Mouse (Mus musculus): Measurements from ENCODE around the gene Arhgef39. TPM values are rescaled to one million over a fixed set of nuclear protein-coding genes. Genes with fewer than 3 reads are reported as not detected.

Gene Arhgef39
- 5.8 TPM for polyA plus RNA-seq (2017; shearing (Covaris generic))

DNA sequence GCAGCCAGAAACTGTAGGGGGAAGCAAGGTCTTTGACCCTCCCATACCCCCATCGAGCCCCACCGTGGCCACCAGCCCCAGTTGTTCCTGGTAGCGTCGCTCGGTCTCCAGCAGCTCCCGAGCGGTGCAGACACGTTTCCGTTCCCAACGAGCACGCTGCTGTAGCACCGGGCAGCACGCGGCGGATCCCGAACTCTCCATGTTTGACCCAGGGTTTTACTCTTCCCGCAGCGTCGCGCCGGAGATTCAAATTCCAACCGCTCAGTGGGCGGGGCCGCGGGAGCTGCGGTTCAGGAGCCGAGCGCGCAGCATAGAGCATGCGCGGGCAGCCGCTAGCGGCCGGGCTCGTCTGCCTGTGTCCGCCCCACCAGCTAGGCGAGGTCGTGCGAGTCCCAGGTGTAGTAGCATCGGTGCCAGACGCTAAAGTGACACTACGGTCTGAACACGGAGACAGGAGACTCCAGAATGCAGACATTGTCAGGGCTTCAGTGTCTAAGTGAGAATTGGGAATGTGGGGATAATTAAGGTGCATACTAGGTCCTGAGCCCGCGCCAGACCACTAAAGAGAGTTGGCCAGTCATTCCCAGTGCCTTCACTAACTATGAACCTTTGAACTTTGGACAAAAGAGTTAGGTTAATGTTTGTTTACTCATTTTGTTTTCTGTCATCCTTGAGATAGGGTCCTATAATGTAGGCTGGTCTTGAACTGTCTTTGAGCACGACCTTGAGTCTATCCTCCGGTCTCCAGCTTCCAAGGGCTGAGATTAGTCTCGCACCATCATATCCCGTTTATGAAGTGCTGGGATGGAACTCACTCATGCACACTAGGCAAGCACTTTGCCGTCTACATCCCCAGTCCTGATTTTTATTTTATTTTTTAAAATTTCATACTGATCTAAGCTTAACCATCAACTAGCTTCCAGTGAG is at the start of gene Arhgef39:
Arhgef39 (minus strand) TSS at position 289 of the 927 bp plus-strand sequence.

DNA sequence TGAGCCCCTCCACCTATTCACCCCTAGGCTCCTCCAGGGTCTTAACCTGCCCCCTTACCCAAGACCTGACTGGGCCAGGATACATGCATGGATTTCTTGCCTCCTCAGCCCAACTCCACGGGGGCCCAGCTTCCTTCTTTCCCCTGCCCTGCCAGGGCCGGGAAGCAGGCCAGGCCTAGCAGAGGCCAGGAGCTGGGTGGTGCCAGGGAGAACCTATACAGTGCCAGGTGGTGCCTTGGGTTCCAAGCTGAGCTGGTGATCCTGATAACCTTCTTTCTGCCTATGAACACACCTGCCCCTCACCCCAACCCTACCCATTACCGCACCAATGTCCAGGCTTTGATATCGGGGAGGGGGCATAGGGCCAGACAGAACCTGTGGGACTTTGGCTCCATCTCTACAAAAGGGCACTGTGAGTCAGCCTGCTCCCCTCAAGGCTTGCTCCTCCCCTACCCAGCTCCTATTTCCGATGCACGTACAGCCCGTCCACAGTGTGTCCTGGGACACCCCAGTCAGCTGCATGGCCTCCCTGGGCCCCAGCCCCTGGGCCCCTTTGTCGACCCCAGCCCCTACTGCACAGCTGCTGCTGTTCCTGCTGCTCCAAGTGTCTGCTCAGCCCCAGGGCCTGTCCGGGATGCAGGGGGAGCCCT is 7.2 kb upstream of the Arhgef39 start, which contains the start of gene Car9:
Car9 (plus strand) TSS at position 431 of the 650 bp plus-strand sequence.

DNA sequence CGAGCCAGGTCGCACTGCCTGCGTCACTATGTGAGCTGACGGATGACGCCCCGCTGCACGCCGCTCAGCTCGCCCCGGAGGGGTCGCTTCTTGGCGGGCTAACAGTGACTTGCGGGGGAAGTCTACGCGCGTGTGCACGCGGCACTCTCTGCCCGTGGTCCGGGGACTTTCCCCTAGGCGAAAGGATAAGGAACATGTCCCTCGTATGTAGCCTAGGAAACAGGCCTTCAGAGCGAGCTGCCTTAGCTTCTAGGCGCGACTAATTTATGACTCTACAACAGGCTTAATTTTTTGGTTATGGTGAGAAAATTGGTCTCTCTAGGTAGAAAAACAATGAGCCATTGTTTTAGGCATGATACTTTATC is 6.7 kb downstream of the Arhgef39 start, which contains the start of gene Ccdc107:
Ccdc107 (plus strand) TSS at position 80 of the 365 bp plus-strand sequence.

DNA sequence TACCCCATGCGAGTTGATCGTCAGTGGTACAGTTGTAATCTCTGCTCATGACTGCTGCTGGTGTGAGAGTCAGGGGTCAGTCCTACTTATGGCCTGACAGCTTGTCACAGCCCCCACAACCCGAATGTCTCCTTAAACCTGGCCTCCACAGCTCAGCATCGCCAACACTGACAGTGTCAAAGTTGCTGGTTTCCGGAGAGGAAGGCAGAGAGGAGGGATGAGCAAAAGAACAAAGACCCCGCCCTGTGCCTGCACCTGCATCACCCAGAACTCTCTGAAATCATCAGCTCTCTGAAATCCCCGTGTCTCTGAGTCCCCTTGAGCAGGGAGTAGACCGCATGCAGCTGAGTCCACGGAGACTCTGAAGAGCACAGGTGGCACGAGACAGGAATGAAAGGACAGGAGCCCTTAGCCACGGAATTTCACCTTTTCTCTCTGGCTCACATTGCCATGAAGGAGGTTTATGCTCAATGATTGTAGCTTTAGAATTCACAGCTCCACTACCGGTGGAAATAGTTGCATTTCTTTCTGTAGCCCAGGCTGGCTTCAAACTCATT is 15.9 kb downstream of the Arhgef39 start, which contains the start of gene Sit1:
Sit1 (minus strand) TSS at position 200 of the 557 bp plus-strand sequence.

GRCm38 (mm10) chr4:43454041-43454836 is 45.3 kb downstream of the Arhgef39 start, which contains the start of gene Cd72:
Cd72 (minus strand) TSS chr4:43454628.

Other genes starting within 250 kb of the Arhgef39 start
- not detected for gene Atp8b5, start 232.5 kb downstream of the Arhgef39 start, polyA plus RNA-seq (2017; shearing (Covaris generic))
- gene Rusc2, start 117.7 kb downstream of the Arhgef39 start, polyA plus RNA-seq (2017; shearing (Covaris generic)) = not detected
- not detected for gene Fam166b, start 70.6 kb downstream of the Arhgef39 start, polyA plus RNA-seq (2017; shearing (Covaris generic))
- 0.91 TPM for gene Tesk1, start 57.8 kb downstream of the Arhgef39 start, polyA plus RNA-seq (2017; shearing (Covaris generic))
- gene Cd72, start 45.1 kb downstream of the Arhgef39 start, polyA plus RNA-seq (2017; shearing (Covaris generic)) = 65.7 TPM
- 209 TPM for gene Sit1, start 16.0 kb downstream of the Arhgef39 start, polyA plus RNA-seq (2017; shearing (Covaris generic))
- gene Ccdc107, start 6.8 kb downstream of the Arhgef39 start, polyA plus RNA-seq (2017; shearing (Covaris generic)) = 87.3 TPM
- gene Car9, start 7.3 kb upstream of the Arhgef39 start, polyA plus RNA-seq (2017; shearing (Covaris generic)) = 1.0 TPM
- not detected for gene Tpm2, start 24.1 kb upstream of the Arhgef39 start, polyA plus RNA-seq (2017; shearing (Covaris generic))
- 99.6 TPM for gene Creb3, start 62.6 kb upstream of the Arhgef39 start, polyA plus RNA-seq (2017; shearing (Covaris generic))
- 315 TPM for gene Tln1, start 63.0 kb upstream of the Arhgef39 start, polyA plus RNA-seq (2017; shearing (Covaris generic))
- gene Rgp1, start 79.0 kb upstream of the Arhgef39 start, polyA plus RNA-seq (2017; shearing (Covaris generic)) = 32.3 TPM
- 20.9 TPM for gene Gba2, start 79.2 kb upstream of the Arhgef39 start, polyA plus RNA-seq (2017; shearing (Covaris generic))
- gene Msmp, start 84.8 kb upstream of the Arhgef39 start, polyA plus RNA-seq (2017; shearing (Covaris generic)) = 3.6 TPM
- not detected for gene Npr2, start 132.2 kb upstream of the Arhgef39 start, polyA plus RNA-seq (2017; shearing (Covaris generic))
- 0.32 TPM for gene Spag8, start 153.9 kb upstream of the Arhgef39 start, polyA plus RNA-seq (2017; shearing (Covaris generic))
- gene Hint2, start 156.8 kb upstream of the Arhgef39 start, polyA plus RNA-seq (2017; shearing (Covaris generic)) = 79.5 TPM
- 0.99 TPM for gene Tmem8b, start 169.3 kb upstream of the Arhgef39 start, polyA plus RNA-seq (2017; shearing (Covaris generic))
- 1.7 TPM for gene Fam221b, start 169.4 kb upstream of the Arhgef39 start, polyA plus RNA-seq (2017; shearing (Covaris generic))
- gene Olfr70, start 201.1 kb upstream of the Arhgef39 start, polyA plus RNA-seq (2017; shearing (Covaris generic)) = not detected
- not detected for gene Olfr71, start 210.6 kb upstream of the Arhgef39 start, polyA plus RNA-seq (2017; shearing (Covaris generic))
- not detected for gene Hrct1, start 227.5 kb upstream of the Arhgef39 start, polyA plus RNA-seq (2017; shearing (Covaris generic))
- not detected for gene Spaar, start 230.3 kb upstream of the Arhgef39 start, polyA plus RNA-seq (2017; shearing (Covaris generic))